Mouse (Mus musculus): Measurements from ENCODE around the gene Bola3. TPM values are rescaled to one million over a fixed set of nuclear protein-coding genes. Genes with fewer than 3 reads are reported as not detected.

Bola3 gene
- polyA plus RNA-seq, 1 experiment from 2014 or later: 118 TPM

- H3K9ac ChIP-seq (replicated peaks; ENCODE audit: low read depth, low read length): no peak overlapping the region
- no peaks in the 10 kb centered on the region for H3K27me3 ChIP-seq (ENCODE audit: control insufficient read depth, insufficient read depth, low read length)
- 86% methylated on average over 16 of the region's 16 CpGs for WGBS
- H3K4me3 ChIP-seq (ENCODE audit: low read depth, low read length): no peak overlapping the region
- H3K27ac ChIP-seq (ENCODE audit: low read length): no peak overlapping the region
- H3K4me2 ChIP-seq (replicated peaks; ENCODE audit: low read depth, low read length): no peak overlapping the region
- no peak for ATAC-seq (ENCODE audit: insufficient number of reproducible peaks, insufficient read depth, low FRiP score, low read depth)
- H3K9me3 ChIP-seq (ENCODE audit: control insufficient read depth, low read depth, low read length): no peaks in the 10 kb centered on the region
- peaks cover 3% of the 10 kb centered on the region; the same call in 1 of the 2 replicates for H3K4me1 ChIP-seq (ENCODE audit: control insufficient read depth, insufficient read depth, low read length)
- H3K36me3 ChIP-seq (ENCODE audit: control insufficient read depth, insufficient read depth, low read length): peaks cover 18% of the 10 kb centered on the region
Observed at GRCm38 (mm10) chr6:83350851-83351405, 2.0 kb downstream of the Bola3 start.

- Histone ChIP-seq H3K9me3 (ENCODE audit: control insufficient read depth, low read depth, low read length) (no peaks in the 10 kb centered on the region), H3K4me1 (ENCODE audit: control insufficient read depth, insufficient read depth, low read length) (peaks cover 3% of the 10 kb centered on the region; the same call in 1 of the 2 replicates), H3K36me3 (ENCODE audit: control insufficient read depth, insufficient read depth, low read length) (peaks cover 18% of the 10 kb centered on the region), H3K4me3 (ENCODE audit: low read depth, low read length) (no peak overlapping the region), H3K27me3 (ENCODE audit: control insufficient read depth, insufficient read depth, low read length) (no peaks in the 10 kb centered on the region), H3K9ac (replicated peaks; ENCODE audit: low read depth, low read length) (no peak overlapping the region), H3K27ac (ENCODE audit: low read length) (no peak overlapping the region), H3K4me2 (replicated peaks; ENCODE audit: low read depth, low read length) (no peak overlapping the region)
- ATAC-seq (ENCODE audit: insufficient number of reproducible peaks, insufficient read depth, low FRiP score, low read depth): peak; percentile 69; the same call in 1 of the 2 replicates
- 75% methylated on average over 7 of the region's 7 CpGs for WGBS
Observed at GRCm38 (mm10) chr6:83351490-83352160, 2.7 kb downstream of the Bola3 start.

GRCm38 (mm10) chr6:83352666-83353410, 3.9 kb downstream of the Bola3 start:
- Histone ChIP-seq H3K4me3 (ENCODE audit: low read depth, low read length) (no peak overlapping the region), H3K36me3 (ENCODE audit: control insufficient read depth, insufficient read depth, low read length) (peaks cover 18% of the 10 kb centered on the region), H3K4me2 (replicated peaks; ENCODE audit: low read depth, low read length) (no peak overlapping the region), H3K27ac (ENCODE audit: low read length) (no peak overlapping the region), H3K27me3 (ENCODE audit: control insufficient read depth, insufficient read depth, low read length) (no peaks in the 10 kb centered on the region), H3K9me3 (ENCODE audit: control insufficient read depth, low read depth, low read length) (no peaks in the 10 kb centered on the region), H3K9ac (replicated peaks; ENCODE audit: low read depth, low read length) (no peak overlapping the region), H3K4me1 (ENCODE audit: control insufficient read depth, insufficient read depth, low read length) (peaks cover 3% of the 10 kb centered on the region; the same call in 1 of the 2 replicates)
- no peak for ATAC-seq (ENCODE audit: insufficient number of reproducible peaks, insufficient read depth, low FRiP score, low read depth)
- WGBS: 94% methylated on average over 24 of the region's 24 CpGs

GRCm38 (mm10) chr6:83354856-83355781, 6.2 kb downstream of the Bola3 start:
- Histone ChIP-seq H3K9ac (replicated peaks; ENCODE audit: low read depth, low read length) (no peak overlapping the region), H3K27ac (ENCODE audit: low read length) (no peak overlapping the region), H3K4me2 (replicated peaks; ENCODE audit: low read depth, low read length) (no peak overlapping the region), H3K9me3 (ENCODE audit: control insufficient read depth, low read depth, low read length) (no peaks in the 10 kb centered on the region), H3K27me3 (ENCODE audit: control insufficient read depth, insufficient read depth, low read length) (no peaks in the 10 kb centered on the region), H3K4me3 (ENCODE audit: low read depth, low read length) (no peak overlapping the region), H3K4me1 (ENCODE audit: control insufficient read depth, insufficient read depth, low read length) (peaks cover 3% of the 10 kb centered on the region; the same call in 1 of the 2 replicates), H3K36me3 (ENCODE audit: control insufficient read depth, insufficient read depth, low read length) (peaks cover 34% of the 10 kb centered on the region)
- WGBS: 83% methylated on average over 9 of the region's 9 CpGs
- no peak for ATAC-seq (ENCODE audit: insufficient number of reproducible peaks, insufficient read depth, low FRiP score, low read depth)

GRCm38 (mm10) chr6:83356569-83357138, 7.7 kb downstream of the Bola3 start:
- H3K9ac ChIP-seq (replicated peaks; ENCODE audit: low read depth, low read length): no peak overlapping the region
- H3K4me3 ChIP-seq (ENCODE audit: low read depth, low read length): no peak overlapping the region
- no peak overlapping the region for H3K27ac ChIP-seq (ENCODE audit: low read length)
- H3K4me2 ChIP-seq (replicated peaks; ENCODE audit: low read depth, low read length): no peak overlapping the region
- peak; percentile 18; the same call in 1 of the 2 replicates for ATAC-seq (ENCODE audit: insufficient number of reproducible peaks, insufficient read depth, low FRiP score, low read depth)
- H3K36me3 ChIP-seq (ENCODE audit: control insufficient read depth, insufficient read depth, low read length): peaks cover 38% of the 10 kb centered on the region
- H3K4me1 ChIP-seq (ENCODE audit: control insufficient read depth, insufficient read depth, low read length): no peaks in the 10 kb centered on the region
- no peaks in the 10 kb centered on the region for H3K9me3 ChIP-seq (ENCODE audit: control insufficient read depth, low read depth, low read length)
- no peaks in the 10 kb centered on the region for H3K27me3 ChIP-seq (ENCODE audit: control insufficient read depth, insufficient read depth, low read length)
- 26% methylated on average over 7 of the region's 7 CpGs for WGBS

- Histone ChIP-seq H3K9me3 (ENCODE audit: control insufficient read depth, low read depth, low read length) (no peaks in the 10 kb centered on the region), H3K27me3 (ENCODE audit: control insufficient read depth, insufficient read depth, low read length) (no peaks in the 10 kb centered on the region), H3K9ac (replicated peaks; ENCODE audit: low read depth, low read length) (no peak overlapping the region), H3K27ac (ENCODE audit: low read length) (no peak overlapping the region), H3K36me3 (ENCODE audit: control insufficient read depth, insufficient read depth, low read length) (peaks cover 39% of the 10 kb centered on the region), H3K4me1 (ENCODE audit: control insufficient read depth, insufficient read depth, low read length) (no peaks in the 10 kb centered on the region), H3K4me3 (ENCODE audit: low read depth, low read length) (no peak overlapping the region), H3K4me2 (replicated peaks; ENCODE audit: low read depth, low read length) (no peak overlapping the region)
- ATAC-seq (ENCODE audit: insufficient number of reproducible peaks, insufficient read depth, low FRiP score, low read depth): no peak
- 88% methylated on average over 10 of the region's 10 CpGs for WGBS
Observed at GRCm38 (mm10) chr6:83357436-83357835, 8.5 kb downstream of the Bola3 start.

GRCm38 (mm10) chr6:83361523-83362248, 12.7 kb downstream of the Bola3 start:
- Histone ChIP-seq H3K27ac (ENCODE audit: low read length) (no peak overlapping the region), H3K4me2 (replicated peaks; ENCODE audit: low read depth, low read length) (no peak overlapping the region), H3K9me3 (ENCODE audit: control insufficient read depth, low read depth, low read length) (no peaks in the 10 kb centered on the region), H3K27me3 (ENCODE audit: control insufficient read depth, insufficient read depth, low read length) (no peaks in the 10 kb centered on the region), H3K4me3 (ENCODE audit: low read depth, low read length) (no peak overlapping the region), H3K36me3 (ENCODE audit: control insufficient read depth, insufficient read depth, low read length) (peaks cover 46% of the 10 kb centered on the region), H3K9ac (replicated peaks; ENCODE audit: low read depth, low read length) (no peak overlapping the region), H3K4me1 (ENCODE audit: control insufficient read depth, insufficient read depth, low read length) (no peaks in the 10 kb centered on the region)
- no peak for ATAC-seq (ENCODE audit: insufficient number of reproducible peaks, insufficient read depth, low FRiP score, low read depth)
- WGBS: 79% methylated on average over 11 of the region's 11 CpGs
